Mouse (Mus musculus): ENCODE results near the gene B4galt7. TPM values are rescaled to one million over a fixed set of nuclear protein-coding genes. Genes with fewer than 3 reads are reported as not detected.
A peak's percentile ranks its signal among the peaks of the same experiment; 100 is the strongest.
"Not testable (repeated sequence)": the region's sequence is repeated elsewhere in the genome, so short reads cannot be mapped to it uniquely, and the experiment has no call there.

B4galt7 gene
- 21.7 and 23.2 TPM in 2 replicates for polyA plus RNA-seq (2015; fragmentation: Nextera tagmentation; extraction: Ambion mirVana)

- no peaks in the 10 kb centered on the region for H3K27me3 ChIP-seq (replicated peaks)
- WGBS: 7% methylated on average over 51 of the region's 51 CpGs
- peaks cover 4% of the 10 kb centered on the region for H3K4me1 ChIP-seq (replicated peaks)
- H3K4me2 ChIP-seq (replicated peaks): peak within 1 kb of the TSS; percentile 74
- H3K9ac ChIP-seq: peak within 1 kb of the TSS; percentile 94
- peak within 1 kb of the TSS; percentile 51 for H3K27ac ChIP-seq
- H3K9me3 ChIP-seq: no peaks in the 10 kb centered on the region
- peaks cover 30% of the 10 kb centered on the region for H3K36me3 ChIP-seq
- peak; percentile 93 for ATAC-seq
- H3K4me3 ChIP-seq (replicated peaks): peak within 1 kb of the TSS; percentile 95
Measured at GRCm38 (mm10) chr13:55599566-55600540, at the start of gene B4galt7. B4galt7 (plus strand) TSS chr13:55599896.

GRCm38 (mm10) chr13:55555921-55556320 lies 43.8 kb upstream of the B4galt7 start:
- no peak overlapping the region for H3K4me2 ChIP-seq (replicated peaks)
- H3K27me3 ChIP-seq (replicated peaks): no peaks in the 10 kb centered on the region
- H3K4me3 ChIP-seq (replicated peaks): no peak overlapping the region
- peaks cover 19% of the 10 kb centered on the region for H3K36me3 ChIP-seq
- no peak overlapping the region for H3K9ac ChIP-seq
- no peaks in the 10 kb centered on the region for H3K4me1 ChIP-seq (replicated peaks)
- H3K27ac ChIP-seq: no peak overlapping the region
- 90% methylated on average over 9 of the region's 9 CpGs for WGBS
- no peak for ATAC-seq
- no peaks in the 10 kb centered on the region for H3K9me3 ChIP-seq

GRCm38 (mm10) chr13:55557499-55557898 lies 42.2 kb upstream of the B4galt7 start:
- H3K4me2 ChIP-seq (replicated peaks): no peak overlapping the region
- H3K27ac ChIP-seq: no peak overlapping the region
- ATAC-seq: no peak
- no peak overlapping the region for H3K9ac ChIP-seq
- H3K36me3 ChIP-seq: peaks cover 19% of the 10 kb centered on the region
- no peaks in the 10 kb centered on the region for H3K27me3 ChIP-seq (replicated peaks)
- H3K4me1 ChIP-seq (replicated peaks): no peaks in the 10 kb centered on the region
- WGBS: 78% methylated on average over 6 of the region's 6 CpGs
- H3K9me3 ChIP-seq: no peaks in the 10 kb centered on the region
- H3K4me3 ChIP-seq (replicated peaks): no peak overlapping the region

- Histone ChIP-seq H3K27me3 (replicated peaks) (no peaks in the 10 kb centered on the region), H3K9ac (no peak overlapping the region), H3K4me1 (replicated peaks) (no peaks in the 10 kb centered on the region), H3K27ac (no peak overlapping the region), H3K9me3 (no peaks in the 10 kb centered on the region), H3K36me3 (no peaks in the 10 kb centered on the region), H3K4me3 (replicated peaks) (no peak overlapping the region), H3K4me2 (replicated peaks) (no peak overlapping the region)
- WGBS: 78% methylated on average over 7 of the region's 7 CpGs
- ATAC-seq: no peak
Measured at GRCm38 (mm10) chr13:55563266-55563879, 36.3 kb upstream of the B4galt7 start.

- H3K27me3 ChIP-seq (replicated peaks): no peaks in the 10 kb centered on the region
- no peak for ATAC-seq
- H3K4me1 ChIP-seq (replicated peaks): peaks cover 12% of the 10 kb centered on the region
- WGBS: 83% methylated on average over 6 of the region's 6 CpGs
- no peak overlapping the region for H3K9ac ChIP-seq
- no peak overlapping the region for H3K4me3 ChIP-seq (replicated peaks)
- no peak overlapping the region for H3K27ac ChIP-seq
- H3K9me3 ChIP-seq: no peaks in the 10 kb centered on the region
- H3K4me2 ChIP-seq (replicated peaks): no peak overlapping the region
- H3K36me3 ChIP-seq: no peaks in the 10 kb centered on the region
Measured at GRCm38 (mm10) chr13:55567001-55567400, 32.7 kb upstream of the B4galt7 start.

GRCm38 (mm10) chr13:55567949-55568348 lies 31.7 kb upstream of the B4galt7 start:
- WGBS: 87% methylated on average over 2 of the region's 2 CpGs
- ATAC-seq: no peak

GRCm38 (mm10) chr13:55568524-55568923 lies 31.2 kb upstream of the B4galt7 start:
- 81% methylated on average over 4 of the region's 4 CpGs for WGBS
- not testable (repeated sequence) for H3K27me3 ChIP-seq (replicated peaks); H3K36me3 ChIP-seq; H3K9ac ChIP-seq; H3K27ac ChIP-seq; H3K9me3 ChIP-seq; ATAC-seq; H3K4me3 ChIP-seq (replicated peaks); H3K4me2 ChIP-seq (replicated peaks)
- H3K4me1 ChIP-seq (replicated peaks): peaks cover 15% of the 10 kb centered on the region

More at GRCm38 (mm10) chr13:55567949-55568348, 31.7 kb upstream of the B4galt7 start:
- H3K27ac ChIP-seq: no peak overlapping the region
- H3K9ac ChIP-seq: no peak overlapping the region
- no peaks in the 10 kb centered on the region for H3K9me3 ChIP-seq
- peaks cover 15% of the 10 kb centered on the region for H3K4me1 ChIP-seq (replicated peaks)
- no peak overlapping the region for H3K4me2 ChIP-seq (replicated peaks)
- no peak overlapping the region for H3K4me3 ChIP-seq (replicated peaks)
- H3K27me3 ChIP-seq (replicated peaks): no peaks in the 10 kb centered on the region
- H3K36me3 ChIP-seq: no peaks in the 10 kb centered on the region

- 5% methylated on average over 16 of the region's 16 CpGs for WGBS
Measured at GRCm38 (mm10) chr13:55569726-55570285, 29.9 kb upstream of the B4galt7 start.

GRCm38 (mm10) chr13:55570286-55570973 lies 29.3 kb upstream of the B4galt7 start:
- Histone ChIP-seq H3K9ac (peak overlapping the region; percentile 93), H3K9me3 (no peaks in the 10 kb centered on the region), H3K4me1 (replicated peaks) (peaks cover 15% of the 10 kb centered on the region), H3K4me3 (replicated peaks) (peak overlapping the region; percentile 98), H3K36me3 (no peaks in the 10 kb centered on the region), H3K27ac (peak overlapping the region; percentile 89), H3K27me3 (replicated peaks) (no peaks in the 10 kb centered on the region), H3K4me2 (replicated peaks) (peak overlapping the region; percentile 93)
- ATAC-seq: peak; percentile 83
- under 1% methylated on average over 47 of the region's 47 CpGs for WGBS

More at GRCm38 (mm10) chr13:55569726-55570285, 29.9 kb upstream of the B4galt7 start:
- Histone ChIP-seq H3K9ac (peak overlapping the region; percentile 93), H3K27me3 (replicated peaks) (no peaks in the 10 kb centered on the region), H3K9me3 (no peaks in the 10 kb centered on the region), H3K36me3 (no peaks in the 10 kb centered on the region), H3K4me3 (replicated peaks) (peak overlapping the region; percentile 98), H3K27ac (peak overlapping the region; percentile 89), H3K4me1 (replicated peaks) (peaks cover 15% of the 10 kb centered on the region), H3K4me2 (replicated peaks) (peak overlapping the region; percentile 93)
- no peak for ATAC-seq

- Histone ChIP-seq H3K9ac (peak within 1 kb of the TSS; percentile 93), H3K4me1 (replicated peaks) (peaks cover 15% of the 10 kb centered on the region), H3K27ac (peak within 1 kb of the TSS; percentile 89), H3K27me3 (replicated peaks) (no peaks in the 10 kb centered on the region), H3K4me2 (replicated peaks) (peak within 1 kb of the TSS; percentile 93), H3K4me3 (replicated peaks) (peak within 1 kb of the TSS; percentile 98), H3K36me3 (no peaks in the 10 kb centered on the region), H3K9me3 (no peaks in the 10 kb centered on the region)
- 1% methylated on average over 46 of the region's 47 CpGs for WGBS
- ATAC-seq: peak; percentile 98
Measured at GRCm38 (mm10) chr13:55571027-55571751, 28.5 kb upstream of the B4galt7 start, which contains the start of gene Fam193b. Fam193b (minus strand) TSS chr13:55571120.

- no peak overlapping the region for H3K27ac ChIP-seq
- no peak overlapping the region for H3K9ac ChIP-seq
- no peaks in the 10 kb centered on the region for H3K36me3 ChIP-seq
- H3K4me1 ChIP-seq (replicated peaks): peaks cover 15% of the 10 kb centered on the region
- no peak overlapping the region for H3K4me3 ChIP-seq (replicated peaks)
- H3K27me3 ChIP-seq (replicated peaks): no peaks in the 10 kb centered on the region
- no peaks in the 10 kb centered on the region for H3K9me3 ChIP-seq
- no peak overlapping the region for H3K4me2 ChIP-seq (replicated peaks)
- 63% methylated on average over 2 of the region's 2 CpGs for WGBS
- no peak for ATAC-seq
Measured at GRCm38 (mm10) chr13:55571977-55572376, 27.7 kb upstream of the B4galt7 start.
